Mouse (Mus musculus) right cerebral cortex, postnatal 36 days (tissue): ENCODE results near the gene Sumo2.
A peak's percentile ranks its signal among the peaks of the same experiment; 100 is the strongest.
"Not testable (repeated sequence)": the region's sequence is repeated elsewhere in the genome, so short reads cannot be mapped to it uniquely, and the experiment has no call there.

Experiments used
- DNase-seq, 2 experiments: peaks; one replicate each; pipeline ENCODE4 v3.0.0; 2022; ENCODE audit warnings: low spot score in 2 of 2, mixed read lengths in 1 of 2

Sumo2 gene

DNA sequence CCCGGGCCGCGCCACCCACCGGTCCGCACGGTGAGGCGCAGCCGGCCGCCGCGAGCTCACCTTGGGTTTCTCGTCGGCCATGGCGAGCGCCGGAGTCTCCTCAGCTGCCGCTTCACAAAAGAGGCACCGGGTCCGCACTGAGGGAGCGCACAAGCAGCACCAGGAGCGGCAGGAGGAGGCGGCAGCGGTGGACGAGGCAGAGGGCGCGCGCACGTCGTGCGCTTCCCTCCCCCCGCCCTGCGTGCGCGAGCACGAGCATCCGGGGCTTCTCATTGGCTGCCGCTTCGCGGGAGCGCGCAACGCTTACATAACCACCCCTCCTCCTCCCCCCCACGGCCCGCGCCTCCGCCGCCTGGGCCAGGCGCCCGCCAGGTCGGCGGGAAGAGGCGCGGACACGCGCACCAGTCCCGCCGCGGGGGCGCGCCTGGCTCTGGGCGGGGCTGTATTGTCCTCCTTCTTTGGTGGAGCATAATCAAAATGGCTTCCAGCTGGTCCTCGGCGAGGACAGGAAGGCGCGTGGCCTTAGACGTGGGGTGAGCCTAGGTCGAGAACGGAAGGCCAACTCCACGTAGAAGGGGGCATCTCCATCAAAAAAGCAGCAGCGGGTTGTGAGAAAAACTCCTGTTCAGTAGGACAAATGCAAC lies at the start of gene Sumo2:
Sumo2 (minus strand) TSS at position 239 of the 644 bp plus-strand sequence.
- peak; percentile 94 to 96 for DNase-seq

DNA sequence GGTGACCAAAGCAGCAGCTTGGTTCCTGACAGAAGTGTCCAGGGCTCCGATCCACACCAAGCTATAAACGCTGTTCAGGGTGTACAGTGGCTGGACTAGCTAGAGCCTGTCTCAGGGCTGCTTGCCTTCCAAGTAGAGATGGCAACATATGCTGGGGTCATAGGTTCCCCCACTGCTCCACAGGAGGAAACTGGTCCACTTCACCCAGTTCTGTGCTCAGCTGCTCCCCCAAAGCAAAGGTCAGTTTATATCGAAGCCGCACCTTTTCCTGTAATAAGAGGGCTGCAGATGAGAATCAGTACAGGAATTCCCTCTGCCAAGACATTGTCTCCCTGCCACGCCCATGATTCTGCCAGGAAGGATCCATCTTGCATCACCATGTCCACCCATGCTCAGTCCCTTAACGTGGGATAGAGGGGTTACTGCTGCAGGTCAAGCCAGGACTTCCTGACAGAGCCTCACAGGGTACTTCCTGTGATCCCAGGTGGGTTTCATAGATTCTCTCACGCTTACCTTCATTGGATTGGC lies 49.6 kb upstream of the Sumo2 start:
- DNase-seq: no peak

DNA sequence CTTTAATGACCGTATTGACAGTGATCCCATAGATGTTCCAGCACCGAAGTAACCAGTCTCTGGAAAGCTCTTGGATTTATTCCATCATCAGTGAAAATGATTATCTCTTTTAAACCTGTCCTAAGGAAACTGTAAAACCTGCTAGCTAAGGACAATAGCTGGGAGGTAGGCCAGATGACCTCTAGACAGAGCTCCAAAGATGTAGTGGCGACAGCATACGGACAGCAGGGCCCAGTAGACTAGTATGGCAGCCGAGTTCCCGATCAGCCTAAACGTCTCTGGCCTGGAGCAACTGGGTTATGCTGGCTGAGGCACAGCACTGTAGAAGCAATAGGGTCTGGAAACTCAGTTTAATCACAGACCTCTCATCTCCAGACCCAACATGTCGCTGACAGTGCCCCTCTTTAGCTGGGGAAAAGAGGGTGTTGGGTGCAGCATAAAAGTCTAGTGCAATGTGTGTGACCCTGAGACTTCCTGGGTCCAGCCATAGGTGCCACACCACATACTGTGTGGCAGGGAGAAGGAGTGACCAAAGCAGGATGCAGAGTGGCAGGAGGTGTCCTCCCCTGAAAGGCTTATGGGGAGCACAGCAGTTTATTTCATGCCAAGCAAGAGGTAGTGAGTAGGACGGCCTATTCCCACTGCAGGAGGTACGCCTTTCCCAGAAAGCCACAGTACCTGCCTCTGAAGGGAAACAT lies 48.4 kb upstream of the Sumo2 start:
- DNase-seq: no peak

DNA sequence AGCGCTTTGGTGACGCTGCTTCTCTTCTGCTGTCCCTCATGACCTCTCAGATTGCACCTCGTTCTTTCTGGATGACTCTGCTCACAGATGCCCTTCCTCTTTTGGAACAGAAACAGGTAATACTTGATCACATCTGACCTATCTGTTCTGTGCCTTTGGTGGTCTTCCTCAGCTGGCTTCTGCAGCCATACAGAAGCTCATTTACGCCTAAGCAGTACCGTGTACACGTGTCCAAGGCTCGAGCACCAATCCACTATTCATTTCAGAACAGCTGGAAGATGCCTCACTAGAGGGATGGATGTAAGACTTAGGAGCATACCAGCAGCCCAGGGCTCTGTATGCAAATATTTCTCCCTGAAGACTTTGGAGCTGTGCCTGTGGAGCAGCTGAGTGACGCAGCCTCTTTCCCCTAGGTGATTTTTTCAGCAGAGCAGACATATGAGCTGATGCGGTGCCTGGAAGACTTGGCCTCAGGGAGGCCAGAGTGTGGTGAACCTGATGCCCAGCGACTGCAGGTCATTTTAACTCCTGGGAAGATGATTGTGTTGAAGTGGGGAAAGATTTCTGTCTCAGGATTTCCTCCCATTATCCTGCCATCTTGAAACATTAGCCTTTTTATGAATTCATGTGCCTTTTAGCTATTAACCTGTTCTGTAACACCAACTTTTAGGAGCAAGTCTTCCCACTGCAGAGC lies 47.0 kb upstream of the Sumo2 start:
- DNase-seq: no peak

DNA sequence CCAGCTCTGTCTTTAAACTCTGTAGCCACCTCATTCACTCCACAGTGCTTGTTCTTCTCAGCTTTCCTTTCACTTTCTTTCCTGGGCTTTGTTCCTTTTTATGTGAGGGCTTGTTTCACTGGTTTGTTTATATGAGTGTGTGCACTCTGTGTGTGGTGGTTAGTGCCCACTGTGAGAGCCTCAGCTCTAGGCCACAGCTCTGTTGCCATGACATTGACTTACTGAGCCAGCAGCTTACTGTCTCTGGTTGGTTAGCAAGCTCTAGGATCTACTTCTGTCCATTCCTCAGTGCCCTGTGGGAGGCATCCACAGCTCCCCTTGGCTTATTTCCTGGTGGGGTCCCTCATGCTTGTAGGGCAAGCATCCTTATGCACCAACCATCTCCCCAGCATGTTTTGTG lies 43.0 kb upstream of the Sumo2 start:
- DNase-seq: no peak

DNA sequence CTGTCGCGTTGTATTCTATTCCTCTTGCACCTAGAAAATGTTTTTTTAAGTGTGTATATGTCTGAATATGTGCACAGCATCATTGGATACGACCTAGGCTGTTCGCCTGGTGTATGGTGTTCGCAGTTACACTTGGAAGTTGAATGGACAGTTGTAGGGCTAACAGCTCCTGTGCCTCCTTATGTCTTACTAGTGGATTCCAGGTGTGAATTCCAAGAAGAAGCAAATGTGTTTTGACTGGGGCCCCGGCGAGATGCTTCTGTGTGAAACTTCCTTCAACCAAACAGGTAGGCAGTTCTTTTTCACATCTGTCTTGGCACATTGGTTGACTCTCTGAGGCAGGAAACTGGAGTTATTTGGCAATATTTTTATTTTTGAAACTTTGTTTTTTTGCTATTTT lies 28.9 kb upstream of the Sumo2 start:
- DNase-seq: no peak

DNA sequence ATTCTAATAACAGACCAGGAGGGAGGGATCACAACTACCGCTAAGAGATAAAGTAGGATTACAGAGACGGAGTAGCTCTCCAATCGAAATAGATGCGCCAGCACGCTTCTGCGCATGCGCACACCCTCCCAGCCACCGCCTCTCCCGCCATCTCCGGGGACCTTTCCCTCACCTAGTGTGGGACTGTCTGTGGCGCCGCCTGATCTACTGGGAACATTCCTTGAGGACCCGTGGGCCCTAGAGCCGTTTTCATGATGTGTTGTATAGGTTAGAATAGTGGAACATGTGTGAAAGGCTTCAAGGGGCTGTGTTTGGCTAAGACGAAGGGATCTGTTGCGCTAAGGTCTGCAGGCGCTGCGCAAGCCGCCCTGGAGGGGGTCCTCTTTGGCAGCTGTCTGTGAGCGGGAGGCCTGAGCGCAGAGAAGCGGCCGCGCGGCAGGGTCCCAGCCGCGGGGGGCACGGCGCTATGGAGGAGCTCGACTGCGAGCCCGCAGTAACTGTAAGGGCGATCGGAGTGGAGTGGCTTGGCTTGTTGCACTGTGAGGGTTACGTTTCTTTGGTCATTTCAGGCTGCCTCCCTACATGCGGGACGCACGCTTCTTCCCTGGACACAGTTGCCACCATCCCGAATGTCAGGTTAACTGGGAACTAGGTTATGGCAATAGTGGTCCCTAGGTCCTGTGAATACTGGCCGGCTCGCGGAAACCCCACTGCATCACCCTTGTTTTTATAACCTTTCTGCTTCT lies 28.2 kb upstream of the Sumo2 start, which contains the start of gene Nup85:
Nup85 (plus strand) TSS at position 371 of the 746 bp plus-strand sequence.
- peak; percentile 93 to 94 for DNase-seq

DNA sequence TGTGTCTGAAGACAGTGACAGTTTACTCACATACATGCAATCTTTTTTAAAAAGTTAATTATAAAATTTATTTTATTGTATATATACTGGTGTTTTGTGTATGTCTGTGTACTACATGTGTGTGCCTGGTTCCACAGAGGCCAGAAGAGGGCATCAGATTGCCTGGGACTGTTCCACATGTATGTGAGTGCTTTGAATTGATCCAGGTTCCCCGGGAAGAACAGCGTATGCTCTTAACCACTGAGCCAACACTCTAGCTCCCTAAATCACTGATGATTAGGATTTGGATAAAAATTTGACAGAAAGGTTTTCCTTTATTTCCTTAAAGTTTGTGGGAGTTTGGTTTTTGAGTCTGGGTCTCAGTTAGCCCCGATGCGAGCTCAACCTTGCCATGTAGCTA lies 27.3 kb upstream of the Sumo2 start:
- no peak for DNase-seq

DNA sequence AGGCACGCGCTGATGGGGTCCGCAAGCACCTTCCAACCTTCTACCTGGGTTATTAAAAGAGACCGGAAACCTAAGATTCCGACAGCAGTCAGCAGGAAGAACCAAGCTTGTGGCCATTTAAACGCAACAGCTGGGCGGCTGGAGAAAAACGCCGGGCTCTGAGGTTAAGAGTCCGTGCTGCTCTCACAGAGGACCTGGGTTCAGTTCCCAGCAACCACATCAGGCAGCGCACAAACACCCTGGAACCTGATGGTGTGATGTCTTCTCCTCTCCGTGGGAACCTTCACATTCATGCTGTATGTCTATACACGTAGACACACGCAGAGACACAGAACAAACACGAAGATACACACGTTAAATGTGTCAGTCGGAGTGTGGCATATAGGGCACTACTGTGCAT lies 19.6 kb upstream of the Sumo2 start:
- DNase-seq: no peak

DNA sequence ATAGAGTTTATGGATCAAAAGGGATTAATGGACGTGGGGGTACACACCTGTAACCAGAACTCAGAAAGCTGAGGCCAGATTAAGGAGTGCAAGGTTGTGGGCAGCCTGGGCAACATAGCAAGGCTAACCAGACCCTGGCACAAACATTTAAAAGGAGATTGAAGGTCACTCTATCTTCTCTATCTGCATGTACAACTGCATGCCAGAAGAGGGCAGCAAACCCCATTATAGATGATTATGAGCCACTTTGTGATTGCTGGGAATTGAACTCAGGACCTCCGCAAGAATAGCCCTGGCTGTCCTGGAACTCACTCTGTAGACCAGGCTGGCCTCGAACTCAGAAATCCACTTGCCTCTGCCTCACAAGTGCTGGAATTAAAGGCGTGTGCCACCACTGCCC lies 16.7 kb upstream of the Sumo2 start:
- DNase-seq: no peak

DNA sequence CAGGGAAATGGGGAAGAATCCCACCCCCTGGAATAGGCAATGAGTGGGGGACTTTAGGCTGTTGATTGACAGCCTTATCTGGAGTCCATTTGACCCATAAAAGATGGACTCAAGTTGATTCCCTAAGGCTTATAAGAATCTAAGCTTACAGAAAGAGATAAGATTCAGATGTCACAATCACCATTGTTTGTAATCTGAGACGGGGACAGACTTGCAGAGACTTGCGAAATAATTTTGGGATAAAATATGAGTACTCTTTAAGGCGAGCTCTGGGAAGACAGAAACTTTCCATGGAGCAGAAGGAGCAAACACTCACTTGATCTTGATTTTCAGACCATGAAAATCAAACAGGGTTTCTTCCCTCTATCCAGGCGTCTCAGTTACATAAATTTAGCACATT lies 7.5 kb upstream of the Sumo2 start:
- no peak for DNase-seq

DNA sequence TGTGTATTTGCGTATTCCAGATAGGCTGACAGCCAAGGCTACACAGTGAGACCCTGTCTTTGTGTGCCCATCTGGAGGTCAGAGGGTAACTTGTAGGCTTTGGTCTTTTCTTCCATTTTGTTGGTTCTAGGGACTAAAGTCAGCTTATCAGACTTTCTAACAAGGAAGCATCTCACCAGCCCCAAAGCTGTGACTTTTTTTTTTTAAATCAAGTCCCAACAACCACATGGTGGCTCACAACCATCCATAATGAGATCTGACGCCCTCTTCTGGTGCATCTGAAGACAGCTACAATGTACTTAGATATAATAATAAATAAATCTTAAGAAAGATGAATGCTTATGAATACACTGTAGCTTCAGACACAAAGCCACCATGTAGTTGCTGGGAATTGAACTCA lies 2.0 kb upstream of the Sumo2 start:
- no peak for DNase-seq

DNA sequence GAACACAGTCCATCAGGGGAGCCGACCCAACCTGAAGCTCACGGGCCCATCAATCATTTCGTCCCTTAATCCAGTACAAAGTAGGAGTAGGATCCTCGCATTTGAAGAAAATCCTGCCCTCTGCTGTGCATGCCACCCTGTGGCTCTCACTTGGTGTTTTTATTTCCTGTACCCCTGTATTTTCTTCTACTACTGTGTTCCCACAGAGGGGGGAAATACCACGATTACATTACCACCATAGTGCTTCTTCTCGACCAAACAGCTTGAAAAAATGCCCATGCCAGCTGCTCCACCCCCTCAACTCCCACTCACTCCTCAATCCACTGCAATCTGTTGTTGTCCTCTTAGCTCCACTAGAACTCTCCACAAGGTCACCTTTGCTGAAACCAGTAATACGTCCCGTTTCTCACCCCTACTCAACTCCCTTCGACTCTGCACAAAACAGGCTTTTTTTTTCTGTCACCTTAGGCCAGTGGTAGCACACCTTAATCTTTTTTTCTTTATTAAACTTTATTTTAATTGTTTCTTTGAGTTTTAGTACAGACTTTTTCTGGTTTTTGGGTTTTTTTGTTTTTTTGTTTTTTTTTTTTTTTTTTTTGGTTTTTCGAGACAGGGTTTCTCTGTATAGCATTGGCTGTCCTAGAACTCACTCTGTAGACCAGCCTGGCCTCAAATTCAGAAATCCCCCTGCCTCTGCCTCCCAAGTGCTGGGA lies 936 bp upstream of the Sumo2 start:
- peak in 1 of 2 experiments; percentile 18 for DNase-seq

DNA sequence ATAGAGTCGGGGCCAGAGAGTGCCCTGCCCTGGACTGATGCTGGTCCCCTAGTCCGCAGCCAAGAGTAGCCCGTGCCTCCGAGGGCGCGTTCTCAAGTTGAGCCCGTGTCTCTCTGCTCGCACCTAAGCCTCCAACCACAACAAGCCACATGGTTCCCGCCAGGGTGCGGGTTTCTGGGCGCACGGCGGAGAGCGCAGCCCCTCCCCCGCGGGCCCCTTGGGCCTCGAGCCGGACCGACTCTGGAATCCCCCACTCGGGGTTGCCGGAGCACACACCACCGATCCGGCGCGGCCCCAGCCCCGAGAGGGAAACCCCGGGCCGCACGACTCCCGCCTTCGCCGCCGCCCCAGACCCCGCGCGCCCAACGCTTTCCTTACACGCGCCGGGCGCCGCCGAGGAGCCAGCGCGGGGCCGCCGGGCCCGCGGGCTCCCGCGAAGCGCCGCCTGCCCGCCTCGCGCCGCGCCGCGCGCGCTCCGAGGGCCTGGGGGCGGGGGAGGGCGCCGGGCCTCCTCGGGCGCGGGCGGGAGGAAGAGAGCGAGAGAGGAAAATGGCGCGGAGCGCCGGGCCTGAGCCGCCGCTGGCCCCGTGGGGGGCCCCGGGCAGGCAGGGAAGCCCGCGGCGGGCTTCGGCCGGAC lies 557 bp downstream of the Sumo2 start:
- DNase-seq: peak in 1 of 2 experiments; percentile 29

DNA sequence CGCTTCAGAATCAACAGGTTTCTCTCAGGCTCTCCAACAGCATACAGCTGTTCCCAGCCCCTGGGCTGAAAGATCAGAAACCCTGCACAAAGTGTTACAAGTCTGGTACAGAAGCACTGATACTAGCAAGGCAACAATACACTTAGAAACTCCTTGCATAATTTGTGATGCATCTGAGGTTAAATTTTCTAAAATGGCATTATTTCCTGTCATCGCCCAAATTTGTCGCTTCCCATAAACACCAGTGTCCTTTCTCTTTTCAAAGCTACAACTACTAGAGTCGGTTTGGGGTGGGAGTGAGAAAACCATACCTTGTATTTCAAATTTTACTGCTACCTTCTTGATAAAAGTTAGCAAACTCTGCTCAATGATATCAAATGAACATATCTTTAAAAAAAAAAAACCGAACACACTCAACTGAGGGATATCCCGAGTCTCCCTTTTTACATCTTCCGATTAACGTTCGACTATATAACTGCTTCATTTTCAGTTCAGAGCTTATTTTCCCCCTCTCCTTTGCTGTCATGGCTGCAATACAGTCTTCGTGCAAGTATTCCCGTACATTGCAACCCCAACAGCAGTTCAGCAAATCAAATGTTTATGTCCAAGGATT lies 1.2 kb downstream of the Sumo2 start:
- DNase-seq: no peak

DNA sequence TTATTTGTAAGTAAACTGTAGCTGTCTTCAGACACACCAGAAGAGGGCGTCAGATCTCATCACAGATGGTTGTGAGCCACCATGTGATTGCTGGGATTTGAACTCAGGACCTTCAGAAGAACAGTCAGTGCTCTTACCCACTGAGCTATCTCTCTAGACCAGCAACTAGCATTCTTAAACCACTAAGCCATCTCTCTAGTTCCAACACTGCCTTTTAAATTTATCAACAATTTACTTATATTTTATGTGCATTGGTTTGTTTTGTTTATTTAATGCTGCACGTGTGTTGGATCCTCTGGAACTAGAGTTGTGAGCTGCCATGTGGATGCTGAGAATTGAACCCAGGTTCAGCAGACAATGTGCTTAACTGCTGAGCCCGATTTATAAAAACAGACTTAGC lies 9.6 kb downstream of the Sumo2 start:
- not testable (repeated sequence) for DNase-seq

DNA sequence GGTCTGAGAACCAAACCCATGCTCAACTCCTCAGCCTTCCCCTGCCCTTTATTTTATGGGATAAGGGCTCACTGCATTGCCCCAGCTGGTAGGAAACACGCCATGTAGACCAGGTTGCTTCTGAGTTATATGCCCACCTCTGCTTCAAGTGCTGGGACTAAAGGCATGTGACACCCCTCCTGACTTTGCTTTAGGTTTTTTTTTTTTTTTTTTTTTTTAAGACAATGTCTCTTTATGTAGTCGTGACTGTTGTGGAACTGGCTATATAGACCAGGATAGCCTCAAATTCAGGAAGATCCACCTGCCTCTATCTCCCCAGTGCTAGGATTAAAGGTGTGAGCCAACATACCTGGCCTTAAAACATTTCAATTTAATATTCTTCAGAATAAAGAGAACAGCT lies 13.4 kb downstream of the Sumo2 start:
- no peak for DNase-seq

DNA sequence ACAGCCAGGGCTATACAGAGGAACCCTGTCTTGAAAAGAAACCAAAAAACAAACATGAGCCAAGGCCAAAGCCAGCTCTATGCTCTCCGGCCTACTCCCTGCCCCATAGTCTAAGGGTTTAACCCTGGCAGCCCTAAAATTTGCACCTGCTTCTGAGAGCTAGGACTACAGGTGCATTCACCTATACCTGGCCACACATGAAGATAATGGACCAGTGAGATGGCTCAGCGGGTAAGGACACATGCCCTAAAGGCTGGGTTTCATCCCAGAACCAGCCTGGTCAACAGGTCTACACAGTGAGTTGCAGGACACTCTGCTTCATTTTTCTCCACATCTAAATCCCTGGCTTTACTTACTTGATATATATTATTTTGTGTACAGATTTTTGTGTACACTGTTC lies 13.8 kb downstream of the Sumo2 start:
- no peak for DNase-seq

DNA sequence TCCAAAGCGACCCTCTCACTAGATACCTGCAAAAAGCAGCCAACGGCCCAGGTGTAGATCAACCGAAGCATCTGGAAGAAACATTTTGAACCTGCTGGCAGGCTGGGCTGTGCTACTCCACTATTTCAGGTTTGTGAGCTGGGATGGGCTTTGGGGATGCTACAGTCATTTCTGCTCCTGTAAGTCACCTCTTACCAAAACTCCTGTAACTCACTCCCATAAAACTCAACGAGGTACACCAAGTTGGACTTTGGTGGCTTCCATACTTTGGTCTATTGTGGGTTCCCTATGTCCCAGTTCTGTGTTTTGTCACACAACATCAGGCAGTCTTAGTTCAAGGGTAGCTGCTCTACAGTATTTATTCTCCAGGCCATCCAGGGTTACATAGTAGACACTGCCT lies 15.0 kb downstream of the Sumo2 start:
- DNase-seq: no peak

DNA sequence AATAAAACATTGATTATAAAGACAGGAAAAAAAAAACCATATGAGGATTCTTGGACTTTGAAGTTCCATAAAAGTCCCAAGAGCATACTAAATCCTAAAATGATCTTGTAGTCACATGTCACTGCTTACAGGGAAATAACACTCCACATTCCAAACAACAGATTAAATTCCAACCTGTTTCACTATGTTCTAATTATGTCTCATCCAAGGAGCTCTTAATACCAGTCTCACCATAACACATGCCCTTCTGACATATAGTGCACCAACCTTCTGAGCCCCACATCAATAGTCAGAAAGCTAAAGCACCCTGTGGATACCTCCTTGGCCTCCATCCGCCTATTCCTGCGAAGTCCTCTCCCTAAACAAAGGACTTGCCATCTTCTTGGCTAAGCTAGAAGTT lies 15.9 kb downstream of the Sumo2 start:
- DNase-seq: no peak
